Mouse (Mus musculus): ENCODE measurements around the gene Jak1. TPM values are rescaled to one million over a fixed set of nuclear protein-coding genes. Genes with fewer than 3 reads are reported as not detected.

Jak1 gene
- polyA plus RNA-seq, 1 experiment from 2014 or later, result 53.2 TPM

GRCm38 (mm10) chr4:101180681-101181080 is 84.4 kb downstream of the Jak1 start:
- Histone ChIP-seq H3K9ac (no peak overlapping the region), H3K27ac (peak overlapping the region; percentile 31; the same call in 1 of the 2 replicates), H3K27me3 (no peaks in the 10 kb centered on the region), H3K9me3 (replicated peaks) (no peaks in the 10 kb centered on the region), H3K4me3 (no peak overlapping the region), H3K4me1 (replicated peaks) (peaks cover 29% of the 10 kb centered on the region), H3K36me3 (peaks cover 25% of the 10 kb centered on the region; the same call in 1 of the 2 replicates), H3K4me2 (no peak overlapping the region)
- 61% methylated on average over 5 of the region's 5 CpGs for WGBS
- ATAC-seq (replicated peaks; ENCODE audit: insufficient number of reproducible peaks, insufficient read depth, low FRiP score, low read depth), result no peak

GRCm38 (mm10) chr4:101179836-101180235 is 85.2 kb downstream of the Jak1 start:
- H3K27me3 ChIP-seq, result no peaks in the 10 kb centered on the region
- H3K4me1 ChIP-seq (replicated peaks), result peaks cover 29% of the 10 kb centered on the region
- no peak overlapping the region for H3K4me2 ChIP-seq
- WGBS, result 25% methylated on average over 6 of the region's 6 CpGs
- peaks cover 25% of the 10 kb centered on the region; the same call in 1 of the 2 replicates for H3K36me3 ChIP-seq
- peak overlapping the region; percentile 31 for H3K27ac ChIP-seq
- no peaks in the 10 kb centered on the region for H3K9me3 ChIP-seq (replicated peaks)
- no peak overlapping the region; the same call in 1 of the 2 replicates for H3K9ac ChIP-seq
- no peak for ATAC-seq (replicated peaks; ENCODE audit: insufficient number of reproducible peaks, insufficient read depth, low FRiP score, low read depth)
- H3K4me3 ChIP-seq, result no peak overlapping the region

- Histone ChIP-seq H3K9ac (no peak overlapping the region), H3K27ac (no peak overlapping the region), H3K9me3 (replicated peaks) (no peaks in the 10 kb centered on the region), H3K4me2 (no peak overlapping the region), H3K4me1 (replicated peaks) (peaks cover 28% of the 10 kb centered on the region), H3K27me3 (no peaks in the 10 kb centered on the region), H3K4me3 (no peak overlapping the region), H3K36me3 (peaks cover 28% of the 10 kb centered on the region; the same call in 1 of the 2 replicates)
- ATAC-seq (replicated peaks; ENCODE audit: insufficient number of reproducible peaks, insufficient read depth, low FRiP score, low read depth), result no peak
- 58% methylated on average over 5 of the region's 5 CpGs for WGBS
Measured at GRCm38 (mm10) chr4:101179076-101179475, 86.0 kb downstream of the Jak1 start.

GRCm38 (mm10) chr4:101177796-101178195 is 87.3 kb downstream of the Jak1 start:
- Histone ChIP-seq H3K27ac (no peak overlapping the region), H3K4me3 (no peak overlapping the region)
- no peak for ATAC-seq (replicated peaks; ENCODE audit: insufficient number of reproducible peaks, insufficient read depth, low FRiP score, low read depth)

GRCm38 (mm10) chr4:101176123-101176522 is 89.0 kb downstream of the Jak1 start:
- H3K9ac ChIP-seq, result no peak overlapping the region
- H3K27ac ChIP-seq, result no peak overlapping the region
- H3K27me3 ChIP-seq, result no peaks in the 10 kb centered on the region
- H3K4me1 ChIP-seq (replicated peaks), result peaks cover 25% of the 10 kb centered on the region
- peaks cover 19% of the 10 kb centered on the region; the same call in 1 of the 2 replicates for H3K36me3 ChIP-seq
- 26% methylated on average over 6 of the region's 6 CpGs for WGBS
- no peaks in the 10 kb centered on the region for H3K9me3 ChIP-seq (replicated peaks)
- 0 out of 2 replicates have a peak, but pooled peaks have one; percentile 43 for ATAC-seq (replicated peaks; ENCODE audit: insufficient number of reproducible peaks, insufficient read depth, low FRiP score, low read depth)
- no peak overlapping the region for H3K4me2 ChIP-seq
- no peak overlapping the region for H3K4me3 ChIP-seq

More at GRCm38 (mm10) chr4:101177796-101178195, 87.3 kb downstream of the Jak1 start:
- H3K4me2 ChIP-seq, result no peak overlapping the region
- H3K36me3 ChIP-seq, result peaks cover 25% of the 10 kb centered on the region; the same call in 1 of the 2 replicates
- peaks cover 26% of the 10 kb centered on the region for H3K4me1 ChIP-seq (replicated peaks)
- H3K27me3 ChIP-seq, result no peaks in the 10 kb centered on the region
- no peak overlapping the region for H3K9ac ChIP-seq
- WGBS, result 94% methylated on average over 3 of the region's 3 CpGs
- H3K9me3 ChIP-seq (replicated peaks), result no peaks in the 10 kb centered on the region

- H3K9me3 ChIP-seq (replicated peaks), result no peaks in the 10 kb centered on the region
Measured at GRCm38 (mm10) chr4:101174916-101175625, 90.0 kb downstream of the Jak1 start.

GRCm38 (mm10) chr4:101172738-101173137 is 92.3 kb downstream of the Jak1 start:
- WGBS, result 64% methylated on average over 2 of the region's 2 CpGs
- Histone ChIP-seq H3K9ac (no peak overlapping the region), H3K36me3 (peaks cover 34% of the 10 kb centered on the region; the same call in 1 of the 2 replicates), H3K4me1 (replicated peaks) (peaks cover 8% of the 10 kb centered on the region), H3K9me3 (replicated peaks) (no peaks in the 10 kb centered on the region), H3K27me3 (no peaks in the 10 kb centered on the region), H3K27ac (no peak overlapping the region), H3K4me3 (no peak overlapping the region), H3K4me2 (no peak overlapping the region)
- no peak for ATAC-seq (replicated peaks; ENCODE audit: insufficient number of reproducible peaks, insufficient read depth, low FRiP score, low read depth)

More at GRCm38 (mm10) chr4:101174916-101175625, 90.0 kb downstream of the Jak1 start:
- H3K4me1 ChIP-seq (replicated peaks), result peaks cover 15% of the 10 kb centered on the region
- H3K9ac ChIP-seq, result no peak overlapping the region
- H3K4me2 ChIP-seq, result no peak overlapping the region
- peaks cover 27% of the 10 kb centered on the region; the same call in 1 of the 2 replicates for H3K36me3 ChIP-seq
- WGBS, result 85% methylated on average over 10 of the region's 10 CpGs
- no peak overlapping the region for H3K4me3 ChIP-seq
- H3K27me3 ChIP-seq, result no peaks in the 10 kb centered on the region
- no peak overlapping the region for H3K27ac ChIP-seq
- no peak for ATAC-seq (replicated peaks; ENCODE audit: insufficient number of reproducible peaks, insufficient read depth, low FRiP score, low read depth)

- Histone ChIP-seq H3K27me3 (no peaks in the 10 kb centered on the region), H3K4me1 (replicated peaks) (no peaks in the 10 kb centered on the region), H3K27ac (no peak overlapping the region), H3K9ac (no peak overlapping the region), H3K36me3 (peaks cover 30% of the 10 kb centered on the region), H3K4me3 (no peak overlapping the region), H3K4me2 (no peak overlapping the region), H3K9me3 (replicated peaks) (no peaks in the 10 kb centered on the region)
- 54% methylated on average over 6 of the region's 6 CpGs for WGBS
- no peak for ATAC-seq (replicated peaks; ENCODE audit: insufficient number of reproducible peaks, insufficient read depth, low FRiP score, low read depth)
Measured at GRCm38 (mm10) chr4:101168189-101168778, 96.8 kb downstream of the Jak1 start.

GRCm38 (mm10) chr4:101167777-101168176 is 97.3 kb downstream of the Jak1 start:
- Histone ChIP-seq H3K27ac (no peak overlapping the region), H3K4me3 (no peak overlapping the region), H3K4me1 (replicated peaks) (no peaks in the 10 kb centered on the region), H3K9me3 (replicated peaks) (no peaks in the 10 kb centered on the region), H3K27me3 (no peaks in the 10 kb centered on the region), H3K9ac (no peak overlapping the region), H3K36me3 (peaks cover 34% of the 10 kb centered on the region), H3K4me2 (no peak overlapping the region)
- WGBS, result 82% methylated on average over 1 of the region's 1 CpGs
- ATAC-seq (replicated peaks; ENCODE audit: insufficient number of reproducible peaks, insufficient read depth, low FRiP score, low read depth), result no peak

- no peak overlapping the region for H3K27ac ChIP-seq
- no peak overlapping the region for H3K9ac ChIP-seq
- ATAC-seq (replicated peaks; ENCODE audit: insufficient number of reproducible peaks, insufficient read depth, low FRiP score, low read depth), result no peak
- no peak overlapping the region for H3K4me3 ChIP-seq
- no peaks in the 10 kb centered on the region for H3K4me1 ChIP-seq (replicated peaks)
- peaks cover 40% of the 10 kb centered on the region for H3K36me3 ChIP-seq
- WGBS, result 80% methylated on average over 4 of the region's 4 CpGs
- H3K4me2 ChIP-seq, result no peak overlapping the region
- H3K27me3 ChIP-seq, result no peaks in the 10 kb centered on the region
- H3K9me3 ChIP-seq (replicated peaks), result no peaks in the 10 kb centered on the region
Measured at GRCm38 (mm10) chr4:101165776-101166175, 99.3 kb downstream of the Jak1 start.

GRCm38 (mm10) chr4:101164673-101165072 is 100.4 kb downstream of the Jak1 start:
- H3K9me3 ChIP-seq (replicated peaks), result no peaks in the 10 kb centered on the region
- H3K4me1 ChIP-seq (replicated peaks), result no peaks in the 10 kb centered on the region
- H3K9ac ChIP-seq, result no peak overlapping the region
- peaks cover 36% of the 10 kb centered on the region for H3K36me3 ChIP-seq
- no peak overlapping the region for H3K27ac ChIP-seq
- H3K27me3 ChIP-seq, result no peaks in the 10 kb centered on the region
- H3K4me2 ChIP-seq, result no peak overlapping the region
- no peak overlapping the region for H3K4me3 ChIP-seq
- 78% methylated on average over 2 of the region's 2 CpGs for WGBS
- ATAC-seq (replicated peaks; ENCODE audit: insufficient number of reproducible peaks, insufficient read depth, low FRiP score, low read depth), result no peak
